Mouse (Mus musculus) brain, embryonic 14.5 days (tissue): ENCODE measurements around the gene Commd3.

Source experiments
- CTCF ChIP-seq: fragments of 200-500 bp; IDR thresholded peaks from 2 replicates; pipeline ENCODE4 v1.5.1; 2012; ENCODE audit warnings: inconsistent platforms, mild to moderate bottlenecking, moderate library complexity, borderline replicate concordance; ENCODE audit not compliant: insufficient read depth, insufficient read length; ENCODE audit errors: extremely low read depth
- POLR2A ChIP-seq: fragments of 200-500 bp; IDR thresholded peaks from 2 replicates; pipeline ENCODE4 v1.6.1; 2012; ENCODE audit warnings: mild to moderate bottlenecking, inconsistent platforms, borderline replicate concordance; ENCODE audit not compliant: poor library complexity, insufficient read depth, insufficient read length, severe bottlenecking; ENCODE audit errors: extremely low read depth

DNA sequence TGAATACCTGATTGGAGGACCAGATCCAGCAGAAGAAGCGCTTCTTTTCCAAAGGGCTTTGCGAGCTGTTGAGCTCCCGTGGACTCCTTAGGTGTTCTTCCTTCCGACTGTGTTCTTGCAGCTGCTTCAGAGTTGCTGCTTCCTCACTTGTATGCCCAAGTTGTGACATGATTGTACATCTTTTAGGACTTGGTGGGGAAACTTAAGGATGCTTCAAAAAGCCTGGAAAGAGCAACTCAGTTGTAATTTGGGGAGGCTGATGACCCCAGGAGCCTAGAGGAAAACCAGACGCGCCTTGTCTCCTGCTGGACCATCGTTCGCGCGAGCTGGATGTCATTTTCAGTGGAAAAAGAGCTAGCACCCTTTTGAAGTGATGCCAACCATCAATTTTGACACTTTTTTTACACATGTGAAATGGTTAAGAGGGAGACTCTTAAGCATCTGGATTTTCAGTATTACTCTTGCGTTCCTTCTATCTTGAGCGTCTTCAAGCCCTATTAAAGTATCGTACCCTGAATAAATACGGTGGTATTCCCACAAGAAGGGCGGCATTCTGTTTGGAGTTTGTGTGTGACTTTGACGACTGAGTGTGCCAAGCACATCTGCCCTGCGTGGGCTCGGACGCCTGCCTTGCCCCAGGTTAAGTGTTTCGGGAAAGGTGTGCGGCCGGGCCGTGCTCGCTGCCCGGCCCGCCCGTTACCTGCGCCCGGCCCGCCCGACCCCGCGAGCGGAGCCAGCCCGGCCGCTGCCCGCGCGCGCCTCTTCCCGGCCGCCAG lies 3.7 kb downstream of the Commd3 start:
- TF ChIP-seq POLR2A (no peak), CTCF (no peak)
